Mouse (Mus musculus): Measurements from ENCODE around the gene Thnsl2. TPM values are rescaled to one million over a fixed set of nuclear protein-coding genes. Genes with fewer than 3 reads are reported as not detected.
A peak's percentile ranks its signal among the peaks of the same experiment; 100 is the strongest.

The Thnsl2 gene
- polyA plus RNA-seq, 1 experiment from 2014 or later, result 4.6 TPM

- no peak for ATAC-seq (ENCODE audit: low FRiP score, low read depth)
- Histone ChIP-seq H3K4me3 (no peak overlapping the region), H3K27ac (no peak overlapping the region), H3K4me2 (replicated peaks) (no peak overlapping the region), H3K36me3 (no peaks in the 10 kb centered on the region), H3K4me1 (no peaks in the 10 kb centered on the region), H3K9me3 (no peaks in the 10 kb centered on the region), H3K27me3 (replicated peaks) (no peaks in the 10 kb centered on the region), H3K9ac (no peak overlapping the region)
- 46% methylated on average over 4 of the region's 4 CpGs for WGBS
These were observed 15.2 kb downstream of the Thnsl2 start for GRCm38 (mm10) chr6:71129071-71129470.

- Histone ChIP-seq H3K4me3 (no peak overlapping the region), H3K27me3 (replicated peaks) (no peaks in the 10 kb centered on the region), H3K9me3 (no peaks in the 10 kb centered on the region), H3K4me1 (no peaks in the 10 kb centered on the region), H3K4me2 (replicated peaks) (no peak overlapping the region), H3K27ac (no peak overlapping the region), H3K36me3 (no peaks in the 10 kb centered on the region), H3K9ac (no peak overlapping the region)
- 71% methylated on average over 3 of the region's 3 CpGs for WGBS
- no peak for ATAC-seq (ENCODE audit: low FRiP score, low read depth)
These were observed 17.9 kb downstream of the Thnsl2 start for GRCm38 (mm10) chr6:71126290-71126689.

GRCm38 (mm10) chr6:71125043-71125893 is 19.0 kb downstream of the Thnsl2 start:
- 10% methylated on average over 3 of the region's 3 CpGs for WGBS
- H3K4me1 ChIP-seq, result no peaks in the 10 kb centered on the region
- H3K27me3 ChIP-seq (replicated peaks), result no peaks in the 10 kb centered on the region
- ATAC-seq (ENCODE audit: low FRiP score, low read depth), result 0 out of 2 replicates have a peak, but pooled peaks have one; percentile 37
- no peak overlapping the region for H3K4me2 ChIP-seq (replicated peaks)
- H3K27ac ChIP-seq, result no peak overlapping the region
- H3K9ac ChIP-seq, result no peak overlapping the region
- H3K9me3 ChIP-seq, result no peaks in the 10 kb centered on the region
- no peak overlapping the region for H3K4me3 ChIP-seq
- no peaks in the 10 kb centered on the region for H3K36me3 ChIP-seq

- Histone ChIP-seq H3K4me3 (no peak overlapping the region), H3K9me3 (no peaks in the 10 kb centered on the region), H3K9ac (no peak overlapping the region), H3K27me3 (replicated peaks) (no peaks in the 10 kb centered on the region), H3K4me1 (no peaks in the 10 kb centered on the region), H3K36me3 (no peaks in the 10 kb centered on the region), H3K27ac (no peak overlapping the region), H3K4me2 (replicated peaks) (no peak overlapping the region)
- 14% methylated on average over 8 of the region's 10 CpGs for WGBS
- no peak for ATAC-seq (ENCODE audit: low FRiP score, low read depth)
These were observed 24.5 kb downstream of the Thnsl2 start for GRCm38 (mm10) chr6:71119577-71120254.

- WGBS, result 76% methylated on average over 11 of the region's 11 CpGs
- Histone ChIP-seq H3K36me3 (no peaks in the 10 kb centered on the region), H3K27me3 (replicated peaks) (no peaks in the 10 kb centered on the region), H3K9me3 (no peaks in the 10 kb centered on the region), H3K27ac (no peak overlapping the region), H3K4me1 (no peaks in the 10 kb centered on the region), H3K4me2 (replicated peaks) (no peak overlapping the region), H3K9ac (no peak overlapping the region), H3K4me3 (no peak overlapping the region)
- no peak for ATAC-seq (ENCODE audit: low FRiP score, low read depth)
These were observed 32.7 kb downstream of the Thnsl2 start for GRCm38 (mm10) chr6:71111419-71112113.

GRCm38 (mm10) chr6:71106170-71106945 is 37.9 kb downstream of the Thnsl2 start:
- no peaks in the 10 kb centered on the region for H3K27me3 ChIP-seq (replicated peaks)
- no peak overlapping the region for H3K4me3 ChIP-seq
- H3K4me1 ChIP-seq, result no peaks in the 10 kb centered on the region
- no peaks in the 10 kb centered on the region for H3K36me3 ChIP-seq
- WGBS, result 85% methylated on average over 19 of the region's 19 CpGs
- H3K27ac ChIP-seq, result no peak overlapping the region
- no peak overlapping the region for H3K4me2 ChIP-seq (replicated peaks)
- no peak overlapping the region for H3K9ac ChIP-seq
- no peaks in the 10 kb centered on the region for H3K9me3 ChIP-seq
- ATAC-seq (ENCODE audit: low FRiP score, low read depth), result no peak

GRCm38 (mm10) chr6:71096126-71096525 is 48.1 kb downstream of the Thnsl2 start:
- no peaks in the 10 kb centered on the region for H3K4me1 ChIP-seq
- WGBS, result 82% methylated on average over 3 of the region's 3 CpGs
- no peaks in the 10 kb centered on the region for H3K36me3 ChIP-seq

GRCm38 (mm10) chr6:71094693-71095092 is 49.5 kb downstream of the Thnsl2 start:
- H3K4me2 ChIP-seq (replicated peaks), result no peak overlapping the region
- no peak overlapping the region for H3K4me3 ChIP-seq
- WGBS, result 77% methylated on average over 5 of the region's 5 CpGs

More at GRCm38 (mm10) chr6:71096126-71096525, 48.1 kb downstream of the Thnsl2 start:
- Histone ChIP-seq H3K9me3 (no peaks in the 10 kb centered on the region), H3K27ac (no peak overlapping the region), H3K4me3 (no peak overlapping the region), H3K4me2 (replicated peaks) (no peak overlapping the region), H3K9ac (no peak overlapping the region), H3K27me3 (replicated peaks) (no peaks in the 10 kb centered on the region)
- no peak for ATAC-seq (ENCODE audit: low FRiP score, low read depth)

GRCm38 (mm10) chr6:71093686-71094085 is 50.6 kb downstream of the Thnsl2 start:
- no peaks in the 10 kb centered on the region for H3K36me3 ChIP-seq
- no peaks in the 10 kb centered on the region for H3K9me3 ChIP-seq
- H3K4me3 ChIP-seq, result no peak overlapping the region
- no peaks in the 10 kb centered on the region for H3K27me3 ChIP-seq (replicated peaks)
- WGBS, result 90% methylated on average over 5 of the region's 6 CpGs
- H3K4me1 ChIP-seq, result no peaks in the 10 kb centered on the region
- no peak overlapping the region for H3K9ac ChIP-seq
- no peak overlapping the region for H3K4me2 ChIP-seq (replicated peaks)
- ATAC-seq (ENCODE audit: low FRiP score, low read depth), result no peak
- no peak overlapping the region for H3K27ac ChIP-seq

More at GRCm38 (mm10) chr6:71094693-71095092, 49.5 kb downstream of the Thnsl2 start:
- Histone ChIP-seq H3K27me3 (replicated peaks) (no peaks in the 10 kb centered on the region), H3K36me3 (no peaks in the 10 kb centered on the region), H3K4me1 (no peaks in the 10 kb centered on the region), H3K9me3 (no peaks in the 10 kb centered on the region), H3K27ac (no peak overlapping the region), H3K9ac (no peak overlapping the region)
- ATAC-seq (ENCODE audit: low FRiP score, low read depth), result no peak

- H3K9ac ChIP-seq, result no peak overlapping the region
- 89% methylated on average over 5 of the region's 5 CpGs for WGBS
These were observed 53.8 kb downstream of the Thnsl2 start for GRCm38 (mm10) chr6:71090475-71090874.

GRCm38 (mm10) chr6:71089735-71090134 is 54.5 kb downstream of the Thnsl2 start:
- Histone ChIP-seq H3K4me3 (no peak overlapping the region), H3K4me1 (no peaks in the 10 kb centered on the region), H3K4me2 (replicated peaks) (no peak overlapping the region), H3K27ac (no peak overlapping the region), H3K9ac (no peak overlapping the region), H3K36me3 (no peaks in the 10 kb centered on the region), H3K27me3 (replicated peaks) (no peaks in the 10 kb centered on the region), H3K9me3 (0 out of 2 replicates have a peak, but pooled peaks cover 3% of the 10 kb centered on the region)
- no peak for ATAC-seq (ENCODE audit: low FRiP score, low read depth)
- 87% methylated on average over 4 of the region's 4 CpGs for WGBS

More at GRCm38 (mm10) chr6:71090475-71090874, 53.8 kb downstream of the Thnsl2 start:
- Histone ChIP-seq H3K4me3 (no peak overlapping the region), H3K27me3 (replicated peaks) (no peaks in the 10 kb centered on the region), H3K4me1 (no peaks in the 10 kb centered on the region), H3K4me2 (replicated peaks) (no peak overlapping the region), H3K9me3 (0 out of 2 replicates have a peak, but pooled peaks cover 3% of the 10 kb centered on the region), H3K27ac (no peak overlapping the region), H3K36me3 (no peaks in the 10 kb centered on the region)
- no peak for ATAC-seq (ENCODE audit: low FRiP score, low read depth)
